Mouse (Mus musculus): Measurements from ENCODE around the gene Gpr183.

Gpr183 gene

DNA sequence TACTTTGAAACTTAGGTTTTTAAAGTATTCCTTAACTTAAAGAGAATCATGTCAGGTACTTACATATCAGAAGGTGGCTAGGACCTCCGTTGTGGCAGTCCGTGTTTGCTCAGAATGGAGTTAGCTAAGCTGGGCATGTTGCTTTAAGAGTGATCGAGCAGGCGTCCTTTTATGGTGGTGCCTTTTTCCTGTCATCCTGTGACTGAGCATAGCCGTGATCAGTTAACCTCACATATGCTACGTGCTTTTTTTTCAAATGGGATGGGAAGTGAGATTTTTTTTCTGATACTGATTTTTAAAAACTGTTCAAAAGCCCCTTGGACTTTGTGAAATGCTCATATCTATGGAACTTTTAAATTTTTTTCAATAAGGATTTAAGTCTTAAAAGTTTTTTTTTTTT, at the start of gene Gpr183:
Gene Gpr183, minus strand, starts transcription at position 206 of the 400 bp plus-strand sequence.
- DNase-seq (ENCODE audit: low spot score), result no peak

GRCm38 (mm10) chr14:122013417-122013951, 48.5 kb upstream of the Gpr183 start:
- no peak for DNase-seq (ENCODE audit: low spot score)

GRCm38 (mm10) chr14:122012814-122013213, 47.8 kb upstream of the Gpr183 start:
- no peak for DNase-seq (ENCODE audit: low spot score)

- DNase-seq (ENCODE audit: low spot score), result no peak
Observed at GRCm38 (mm10) chr14:122012193-122012592, 47.2 kb upstream of the Gpr183 start.

GRCm38 (mm10) chr14:122011768-122012167, 46.8 kb upstream of the Gpr183 start:
- DNase-seq (ENCODE audit: low spot score), result no peak

- DNase-seq (ENCODE audit: low spot score), result no peak
Observed at GRCm38 (mm10) chr14:122010301-122010700, 45.3 kb upstream of the Gpr183 start.

DNA sequence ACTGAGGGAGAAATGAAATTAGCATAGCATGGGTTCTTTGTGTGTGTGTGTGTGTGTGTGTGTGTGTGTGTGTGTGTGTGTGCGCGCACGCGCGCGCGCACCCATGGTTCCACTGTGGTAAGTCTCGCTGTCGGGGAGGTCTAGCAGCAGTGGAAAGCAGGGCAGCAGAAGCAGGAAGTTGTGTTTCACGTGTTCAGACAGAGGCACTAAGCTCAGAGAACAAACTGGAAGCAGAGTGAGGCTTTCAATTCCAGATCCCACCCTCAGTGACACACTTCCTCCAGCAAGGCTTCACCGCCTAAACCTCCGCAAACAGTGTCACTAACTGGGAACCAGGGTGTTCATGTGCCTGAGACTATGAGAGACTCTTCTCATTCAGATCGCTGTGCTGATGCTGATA, 44.5 kb upstream of the Gpr183 start:
- DNase-seq (ENCODE audit: low spot score), result no peak

DNA sequence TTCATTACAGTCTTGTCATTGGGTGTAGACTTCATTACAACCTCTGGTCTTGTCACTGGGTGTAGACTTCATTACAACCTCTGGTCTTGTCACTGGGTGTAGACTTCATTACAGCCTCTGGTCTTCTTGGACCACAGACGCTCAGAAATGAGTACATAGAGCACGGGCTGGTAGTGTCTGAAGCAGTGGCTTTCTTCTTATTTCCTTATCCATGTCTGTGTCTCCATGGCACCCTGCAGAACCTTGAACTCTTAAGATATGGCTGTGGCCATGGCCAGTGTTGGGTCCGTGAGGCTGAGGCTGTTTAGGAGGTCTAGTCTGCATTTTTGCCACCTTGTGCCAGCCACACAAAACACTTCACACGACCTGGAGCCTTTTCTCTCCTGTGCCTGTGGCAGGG, 43.3 kb upstream of the Gpr183 start:
- DNase-seq (ENCODE audit: low spot score), result no peak

GRCm38 (mm10) chr14:122003812-122004211, 38.8 kb upstream of the Gpr183 start:
- no peak for DNase-seq (ENCODE audit: low spot score)

GRCm38 (mm10) chr14:122002224-122002623, 37.2 kb upstream of the Gpr183 start:
- DNase-seq (ENCODE audit: low spot score), result no peak

DNA sequence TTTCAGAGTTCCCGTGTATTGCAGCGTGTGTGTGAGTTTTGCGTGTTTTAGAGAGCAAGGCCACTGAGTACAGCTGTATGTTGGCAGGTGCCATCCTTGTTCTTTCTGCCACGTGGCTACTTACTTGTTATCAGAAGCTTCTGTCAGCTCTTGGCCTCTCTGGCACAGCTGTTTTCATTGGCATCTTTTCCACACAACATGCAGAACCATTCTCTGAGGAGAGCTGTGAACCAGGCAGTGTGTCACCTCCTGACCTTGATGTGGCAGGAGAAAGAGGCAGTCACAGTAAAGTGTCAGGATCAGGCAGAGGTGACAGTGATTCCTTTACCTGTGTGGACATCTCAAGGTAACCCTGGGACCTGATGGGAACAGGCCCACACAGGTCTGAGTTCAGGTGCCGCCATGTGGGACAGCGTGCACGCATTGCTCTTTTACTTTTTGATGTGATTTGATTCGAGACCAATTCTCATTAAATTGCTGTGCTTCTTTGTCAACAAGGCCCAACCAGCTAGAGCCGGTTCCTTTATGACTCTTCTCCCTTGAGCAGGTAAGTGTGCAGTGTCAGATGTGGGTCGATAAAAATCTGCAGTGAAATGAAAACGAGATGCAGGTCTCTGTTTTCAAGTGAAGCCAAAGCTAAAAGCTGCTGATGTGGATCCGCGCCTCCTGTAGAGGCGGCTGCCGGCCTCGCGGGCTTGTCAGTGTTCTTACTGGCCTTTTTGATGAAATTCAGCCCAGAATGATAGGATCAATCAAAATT, 35.5 kb upstream of the Gpr183 start:
- DNase-seq (ENCODE audit: low spot score), result no peak

DNA sequence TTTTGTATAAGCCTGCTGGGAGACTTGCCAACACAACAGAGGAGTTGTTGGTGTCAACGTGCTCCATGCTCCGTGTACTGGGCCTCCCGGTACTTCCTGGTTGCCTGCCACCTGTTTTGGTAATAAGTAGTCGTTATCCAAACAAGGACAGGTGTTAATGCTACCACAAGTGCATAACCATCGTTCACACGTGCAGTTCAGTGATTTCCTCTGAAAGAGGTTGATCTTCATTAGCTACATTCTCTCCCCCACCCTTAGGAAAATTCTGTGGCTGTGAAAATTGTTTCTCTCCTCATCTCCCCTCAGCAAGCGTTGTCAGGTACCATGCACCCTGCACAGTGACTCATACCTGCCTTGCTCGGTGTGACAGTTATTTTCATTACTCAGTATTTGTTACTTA, 34.5 kb upstream of the Gpr183 start:
- no peak for DNase-seq (ENCODE audit: low spot score)

DNA sequence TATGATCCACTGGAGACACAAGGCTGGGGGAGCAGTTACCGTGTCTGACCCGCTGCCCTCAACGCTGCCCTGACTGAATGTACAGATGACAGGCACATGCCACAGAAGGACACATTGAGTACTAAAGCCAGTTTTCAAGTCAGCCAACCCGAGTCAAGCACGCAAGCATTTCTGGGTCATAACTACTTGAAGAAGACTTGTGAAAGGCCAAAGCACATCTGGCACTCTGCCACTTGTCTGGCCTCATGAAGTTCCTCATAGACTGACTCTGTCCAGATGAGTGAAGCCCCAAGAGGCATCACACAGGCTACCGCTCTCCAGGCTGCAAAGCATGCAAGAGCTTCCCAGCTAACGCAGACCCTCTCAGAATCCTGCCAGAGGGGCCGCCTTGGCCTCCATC, 31.8 kb upstream of the Gpr183 start:
- no peak for DNase-seq (ENCODE audit: low spot score)

- DNase-seq (ENCODE audit: low spot score), result no peak
Observed at GRCm38 (mm10) chr14:121995557-121995870, 30.5 kb upstream of the Gpr183 start.

DNA sequence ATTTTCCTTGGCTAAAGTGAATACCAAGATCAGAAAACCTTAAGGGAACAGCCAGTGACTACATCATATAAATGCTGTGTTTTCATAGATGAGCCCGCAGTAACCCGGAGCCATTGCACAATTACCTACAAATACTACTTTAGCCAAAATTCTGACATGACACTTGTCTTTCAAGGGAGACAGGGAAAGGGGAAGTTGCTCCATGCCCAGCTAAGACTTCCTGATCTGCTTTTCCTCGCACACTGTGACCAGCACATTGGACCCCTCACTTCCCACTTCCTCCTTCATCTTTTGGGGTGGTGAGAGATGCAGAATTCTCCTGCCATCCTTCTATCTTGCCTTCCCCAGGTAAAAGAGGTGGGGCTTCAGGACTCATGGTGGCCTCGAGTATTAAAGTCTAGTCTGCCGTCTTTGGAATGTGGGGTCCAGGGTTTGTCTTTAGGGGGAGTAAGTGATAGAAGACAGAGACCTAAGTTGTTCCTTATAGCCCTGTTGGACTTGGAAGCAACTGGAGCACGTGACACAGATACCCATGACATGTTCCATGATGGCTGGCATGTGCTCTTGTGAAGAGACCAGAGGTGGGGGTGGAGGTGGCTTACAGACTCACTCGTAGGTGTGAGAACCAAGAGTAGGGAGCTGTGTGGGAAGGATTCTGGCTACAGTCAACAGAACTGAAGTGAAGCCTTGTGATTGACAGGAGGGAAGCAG, 30.0 kb upstream of the Gpr183 start:
- no peak for DNase-seq (ENCODE audit: low spot score)

- DNase-seq (ENCODE audit: low spot score), result no peak
Observed at GRCm38 (mm10) chr14:121994171-121994700, 29.2 kb upstream of the Gpr183 start.

DNA sequence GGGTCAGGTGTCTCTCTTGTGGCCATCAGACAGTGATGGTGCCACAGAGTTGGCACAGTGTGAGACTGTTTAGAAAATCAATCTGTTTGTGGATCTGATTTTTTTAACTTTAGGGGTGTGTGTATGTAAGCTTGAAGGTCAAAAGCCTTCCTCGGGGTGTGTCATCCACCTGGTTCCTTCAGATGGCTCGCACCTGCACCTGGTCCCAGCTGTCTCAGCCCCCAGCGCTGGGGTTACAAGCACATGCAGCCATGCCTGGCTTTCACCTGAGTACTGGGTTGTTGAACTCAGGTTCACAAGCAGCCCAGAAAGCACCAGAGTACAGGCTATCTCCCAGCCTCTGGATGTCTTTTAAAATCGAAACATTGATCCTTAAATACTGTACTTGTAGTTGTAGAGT, 28.6 kb upstream of the Gpr183 start:
- DNase-seq (ENCODE audit: low spot score), result no peak

DNA sequence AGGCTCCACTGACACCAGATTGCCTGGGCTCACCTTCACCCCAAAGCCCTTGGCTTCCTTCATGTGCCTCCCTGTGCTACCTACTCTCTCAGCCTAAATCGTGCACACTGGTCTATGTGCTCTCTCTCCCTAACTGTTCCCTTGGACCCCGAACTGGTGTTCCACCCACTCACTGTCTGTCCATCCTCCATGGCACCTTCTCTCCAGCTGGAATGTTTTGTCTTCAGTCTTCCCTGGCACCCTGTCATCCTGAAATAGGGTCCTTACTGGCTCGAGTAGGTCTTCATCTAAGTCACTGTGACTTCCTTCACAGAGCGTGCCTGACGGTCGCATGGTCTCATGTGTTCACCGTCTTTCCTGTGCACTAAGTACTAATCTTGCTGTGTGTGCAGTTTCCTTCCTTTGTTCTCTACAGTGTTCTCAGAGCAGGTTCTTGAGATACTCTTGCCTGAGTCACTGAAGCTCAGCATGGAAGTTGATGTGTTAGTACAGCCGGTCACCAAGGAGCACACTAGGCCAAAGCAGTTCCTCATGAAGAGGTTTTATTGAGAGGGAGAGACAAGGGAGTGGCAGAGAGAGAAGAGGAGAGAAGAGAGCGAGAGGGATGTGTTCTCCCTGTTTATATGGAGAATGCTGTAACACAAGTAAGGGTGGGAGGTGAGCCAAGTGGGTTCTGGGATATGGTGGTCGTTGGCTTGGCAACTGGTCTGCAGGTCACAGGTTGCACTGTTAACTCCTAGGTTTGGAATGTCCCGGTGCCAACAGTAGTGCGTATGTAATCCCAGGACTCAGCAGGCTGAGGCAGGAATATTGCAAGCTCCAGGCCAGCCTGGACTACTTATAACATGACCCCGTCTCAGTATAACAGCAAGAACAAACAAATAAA, 27.6 kb upstream of the Gpr183 start:
- DNase-seq (ENCODE audit: low spot score), result no peak

DNA sequence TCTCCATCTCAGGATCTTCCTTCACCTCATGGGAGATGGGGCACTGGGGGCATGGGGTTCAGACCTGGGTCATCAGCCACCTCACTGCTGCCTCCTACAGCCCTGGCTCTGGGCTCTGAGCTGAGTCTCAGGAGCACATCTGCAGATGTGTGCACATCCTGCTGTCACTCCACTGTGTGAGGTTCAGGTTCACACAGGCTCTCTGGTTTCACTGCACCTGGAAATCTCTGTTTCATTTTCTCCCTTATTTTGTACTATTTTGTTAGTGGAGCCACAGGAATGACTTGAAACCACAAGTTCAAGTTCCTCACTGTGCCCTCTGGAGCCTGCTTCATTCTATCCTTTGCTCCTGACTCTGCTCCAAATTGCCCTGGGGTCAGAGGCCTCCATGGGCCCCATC, 26.9 kb upstream of the Gpr183 start:
- DNase-seq (ENCODE audit: low spot score), result no peak

GRCm38 (mm10) chr14:121990897-121991296, 25.9 kb upstream of the Gpr183 start:
- DNase-seq (ENCODE audit: low spot score), result no peak

- DNase-seq (ENCODE audit: low spot score), result no peak
Observed at GRCm38 (mm10) chr14:121989869-121990268, 24.9 kb upstream of the Gpr183 start.

GRCm38 (mm10) chr14:121989331-121989730, 24.3 kb upstream of the Gpr183 start:
- no peak for DNase-seq (ENCODE audit: low spot score)
